Mouse (Mus musculus) lung, postnatal 10 days (tissue): ENCODE results near the gene Cyth1.
A peak's percentile ranks its signal among the peaks of the same experiment; 100 is the strongest.

ENCODE experiments used
- DNase-seq: peaks from one replicate; pipeline ENCODE4 v3.0.0; 2021

Gene Cyth1

DNA sequence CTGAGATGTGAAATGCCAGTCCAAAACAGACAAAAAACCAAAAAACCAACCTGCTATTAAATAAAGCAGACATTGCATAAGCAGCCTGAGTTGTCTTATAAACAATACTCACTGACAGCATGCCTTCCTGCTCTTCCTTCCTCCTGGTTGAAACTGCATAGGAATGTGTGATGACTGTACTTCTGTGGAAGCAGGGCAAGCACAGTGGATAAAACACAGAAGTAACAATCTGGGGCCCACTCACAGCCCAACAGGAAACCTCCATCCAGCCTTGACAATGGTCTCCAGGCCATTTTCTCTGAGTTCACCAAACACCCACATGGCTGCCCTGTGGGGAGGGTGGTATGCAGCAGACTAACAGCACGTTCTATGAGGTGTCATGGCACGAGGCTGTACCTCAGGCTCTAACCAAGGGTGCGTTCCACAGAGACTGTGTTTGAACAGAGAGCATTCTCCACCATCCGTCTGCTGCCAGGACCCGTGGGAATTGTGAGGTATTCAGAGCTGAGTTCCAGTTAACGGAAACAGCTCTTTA is 26.0 kb downstream of the Cyth1 start:
- DNase-seq = no peak

DNA sequence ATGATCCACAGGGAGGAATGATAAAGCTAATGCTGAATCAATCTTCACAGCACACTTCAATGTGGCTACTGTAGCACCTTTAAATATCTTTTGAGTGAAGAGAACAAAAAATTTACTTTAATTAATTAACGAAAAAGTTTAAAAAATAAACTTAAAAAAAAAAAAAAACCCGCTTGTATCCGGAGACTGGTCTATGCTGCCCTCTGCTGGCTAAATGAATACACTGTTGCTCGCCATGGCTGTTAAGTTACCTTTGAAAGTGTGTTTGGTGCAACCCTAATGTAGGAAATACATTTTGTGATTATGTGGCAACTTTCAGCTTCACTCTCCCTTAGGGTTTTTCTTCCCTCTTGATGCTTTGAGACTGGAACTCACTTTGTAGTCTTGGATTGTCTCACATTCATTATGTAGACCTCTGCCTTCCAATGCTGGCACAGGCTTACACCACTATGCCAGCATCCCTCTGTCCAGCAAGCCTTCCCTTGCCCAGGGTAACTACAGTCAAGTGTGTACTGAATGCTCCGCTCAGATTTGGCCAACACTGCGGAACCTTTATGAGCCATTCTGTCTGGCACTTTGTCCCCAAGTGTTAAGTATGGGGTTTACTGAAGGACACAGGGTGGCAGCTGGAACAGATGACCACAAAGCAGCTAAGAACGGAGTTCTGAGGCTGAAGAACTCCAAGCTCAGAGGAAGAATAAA is 27.7 kb downstream of the Cyth1 start:
- DNase-seq = peak; percentile 78

DNA sequence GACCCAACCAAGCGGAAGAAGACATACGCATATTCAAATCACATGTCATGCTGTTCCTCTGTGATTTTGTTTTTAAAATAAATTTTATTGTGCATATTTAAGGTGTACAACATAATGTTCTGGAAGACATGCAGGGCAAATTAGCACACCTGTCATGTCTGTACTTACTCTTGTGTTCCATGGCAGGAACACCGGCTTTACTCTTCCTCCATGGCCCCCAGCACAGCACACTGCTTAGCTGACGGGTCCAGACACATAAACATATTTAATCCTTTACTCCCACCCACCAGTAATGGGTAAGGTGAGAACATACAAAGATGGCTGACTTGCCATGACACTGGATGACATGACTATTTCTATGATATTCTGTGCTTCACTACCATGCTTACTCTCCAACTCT is 29.3 kb downstream of the Cyth1 start:
- no peak for DNase-seq

DNA sequence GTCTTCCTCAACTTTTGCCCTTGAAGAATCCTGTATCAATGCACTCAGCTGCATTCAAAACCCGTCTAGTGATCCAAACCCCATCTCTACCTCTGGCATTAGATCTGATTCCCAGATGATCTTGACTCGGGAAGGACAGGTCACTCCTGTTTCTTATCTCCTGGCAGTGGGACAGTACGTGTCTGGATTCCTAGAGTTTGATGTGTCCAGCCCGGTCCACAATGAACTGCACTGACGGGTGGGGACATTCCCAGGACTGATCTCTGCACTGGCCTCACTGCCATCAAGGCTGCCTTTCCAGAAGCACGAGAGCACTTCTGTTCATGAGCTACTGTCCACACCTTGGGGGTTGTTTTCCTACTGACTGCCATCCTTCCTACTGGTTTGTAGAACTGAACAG is 31.9 kb downstream of the Cyth1 start:
- no peak for DNase-seq

DNA sequence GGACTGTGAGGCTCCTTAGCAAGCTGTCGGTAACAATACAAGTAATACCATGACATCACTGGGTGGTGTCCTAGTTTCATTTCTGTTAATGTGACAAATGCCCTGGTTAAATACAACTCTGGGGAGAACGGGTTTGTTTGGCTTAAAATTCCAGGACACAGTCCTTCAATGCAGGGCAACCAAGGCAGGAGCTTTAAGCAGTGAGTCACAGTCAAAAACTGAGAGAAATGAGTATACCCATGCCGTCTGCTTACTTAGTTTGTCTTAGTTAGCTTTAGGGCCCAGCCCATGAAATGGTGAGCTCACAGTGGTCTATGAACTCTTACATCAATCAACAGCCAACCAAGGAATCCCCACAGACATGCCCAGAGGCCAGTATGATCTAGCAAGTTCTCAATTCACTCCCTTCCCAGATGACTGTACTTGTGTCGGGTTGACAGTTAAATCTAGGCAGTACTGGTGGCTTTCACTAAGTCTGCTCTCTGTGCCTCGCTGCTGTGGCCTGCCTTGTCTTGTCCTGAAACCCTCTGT is 32.4 kb downstream of the Cyth1 start:
- DNase-seq = no peak

DNA sequence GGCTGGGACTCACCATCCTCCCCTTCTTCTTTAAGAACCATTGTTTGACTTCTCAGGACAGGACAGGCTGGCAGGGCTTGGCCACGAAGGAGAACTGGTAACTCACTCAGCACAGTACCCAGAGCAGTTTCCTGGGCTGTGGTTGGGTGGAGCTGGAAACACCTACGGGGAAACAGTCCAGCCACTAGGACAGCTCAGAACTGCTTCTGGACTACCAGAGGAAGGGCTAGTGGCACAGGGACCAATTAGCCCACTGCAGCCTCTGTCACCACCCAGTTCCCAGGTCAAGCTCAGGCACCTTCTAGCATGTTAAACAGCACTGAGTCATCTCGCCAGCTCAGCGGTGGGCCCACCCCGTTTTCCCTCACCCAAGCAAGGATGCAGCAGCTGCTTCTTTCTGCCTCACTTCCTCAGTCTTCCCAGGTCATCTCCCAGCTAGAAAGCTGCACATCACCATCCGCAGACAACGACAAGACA is 35.7 kb downstream of the Cyth1 start:
- no peak for DNase-seq

DNA sequence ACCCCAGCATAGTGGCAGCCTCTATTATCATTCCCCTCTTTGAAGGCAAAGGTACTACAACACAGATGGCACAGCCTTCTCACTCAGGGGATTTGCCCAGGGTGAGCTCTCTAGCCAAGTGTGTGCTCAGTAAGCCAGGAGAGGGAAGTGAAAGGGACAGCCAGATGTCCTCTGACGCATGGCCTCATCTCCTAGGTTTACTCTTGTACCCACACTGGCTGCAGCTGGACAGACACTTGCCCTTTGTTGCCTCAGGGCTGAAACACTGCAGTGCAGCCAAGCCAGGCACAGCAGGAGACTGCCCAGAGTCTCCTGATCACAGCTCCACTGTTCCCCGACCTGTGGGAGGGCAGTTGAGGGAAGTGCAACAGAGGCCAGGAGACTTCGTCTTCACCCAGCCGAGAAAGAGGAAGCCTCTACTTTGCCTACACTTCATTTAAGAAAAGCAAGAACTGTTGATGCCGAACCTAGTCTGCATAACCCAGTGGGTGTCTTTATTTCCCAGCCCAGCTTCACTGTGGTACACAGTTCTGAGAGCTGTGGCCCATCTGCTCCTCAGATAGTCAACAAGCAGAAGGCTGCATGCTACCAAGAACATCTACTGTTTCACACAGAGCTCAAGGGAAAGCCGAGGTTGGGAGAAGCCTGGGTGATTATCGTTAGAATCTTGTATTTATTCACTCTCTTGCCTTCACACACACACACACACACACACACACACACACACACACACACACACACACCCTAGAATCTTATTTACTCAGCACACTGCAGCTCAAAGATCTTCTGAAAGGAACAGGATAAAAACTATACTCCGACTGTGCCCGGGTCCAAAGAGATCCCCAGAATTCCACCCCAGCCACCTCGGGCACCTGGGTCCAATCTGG is 36.4 kb downstream of the Cyth1 start:
- DNase-seq = no peak

DNA sequence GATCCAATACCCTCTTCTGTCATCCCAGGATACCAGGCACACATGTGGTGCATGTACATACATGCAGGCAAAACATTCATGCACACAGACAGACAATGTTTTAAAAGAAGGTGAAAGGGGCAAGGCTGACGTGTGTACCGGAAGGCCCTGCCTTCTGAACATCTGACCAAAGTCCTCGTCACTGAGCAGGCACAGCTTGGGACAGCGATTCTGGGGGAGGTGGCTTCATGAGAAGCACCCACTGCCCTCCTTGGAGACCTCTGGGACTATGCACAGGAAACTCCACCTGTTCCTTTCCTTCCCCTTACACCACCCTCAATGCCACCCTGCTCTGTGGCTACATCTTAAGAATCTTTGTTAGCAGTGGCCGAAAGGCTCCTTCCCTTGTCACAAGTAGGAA is 37.4 kb downstream of the Cyth1 start:
- DNase-seq = peak; percentile 48

DNA sequence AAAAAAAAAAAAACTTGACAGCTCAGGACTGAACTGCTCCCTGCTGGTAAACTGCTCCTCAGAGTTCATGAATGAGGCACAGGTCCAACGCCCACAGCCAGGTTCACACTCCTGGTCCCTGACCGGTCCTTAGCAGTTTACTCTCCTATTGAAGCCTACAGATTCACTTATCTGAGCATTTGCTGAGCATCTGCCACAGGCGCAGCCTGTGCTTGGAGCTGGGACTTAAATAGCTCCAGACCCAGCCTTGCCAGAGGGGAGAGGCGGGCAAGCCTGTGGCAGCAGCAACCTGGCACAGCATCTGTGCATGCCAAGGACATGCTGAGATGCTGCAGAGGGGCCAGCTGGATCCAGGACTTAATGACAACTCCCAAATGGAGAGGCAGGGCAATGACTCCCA is 38.3 kb downstream of the Cyth1 start:
- DNase-seq = no peak

DNA sequence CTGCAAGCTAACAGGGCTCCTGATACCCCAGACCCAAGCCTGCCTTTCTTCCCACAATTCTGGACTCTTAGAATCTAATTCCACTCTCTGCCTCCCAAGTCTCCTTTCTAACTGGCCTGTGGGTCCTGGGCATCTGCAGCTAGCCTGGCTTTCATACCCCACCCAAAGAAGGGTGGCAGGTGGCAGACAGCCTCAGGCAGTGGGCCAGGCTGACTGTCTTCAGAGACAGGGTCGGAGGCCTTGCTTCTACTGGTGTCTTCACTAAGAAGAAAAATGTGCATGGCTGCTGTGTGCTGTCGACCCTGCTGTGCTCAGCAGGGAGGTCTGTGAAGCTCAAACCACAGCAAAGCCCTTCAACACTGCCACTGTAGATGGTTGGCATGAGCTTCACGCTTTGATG is 39.0 kb downstream of the Cyth1 start:
- no peak for DNase-seq

DNA sequence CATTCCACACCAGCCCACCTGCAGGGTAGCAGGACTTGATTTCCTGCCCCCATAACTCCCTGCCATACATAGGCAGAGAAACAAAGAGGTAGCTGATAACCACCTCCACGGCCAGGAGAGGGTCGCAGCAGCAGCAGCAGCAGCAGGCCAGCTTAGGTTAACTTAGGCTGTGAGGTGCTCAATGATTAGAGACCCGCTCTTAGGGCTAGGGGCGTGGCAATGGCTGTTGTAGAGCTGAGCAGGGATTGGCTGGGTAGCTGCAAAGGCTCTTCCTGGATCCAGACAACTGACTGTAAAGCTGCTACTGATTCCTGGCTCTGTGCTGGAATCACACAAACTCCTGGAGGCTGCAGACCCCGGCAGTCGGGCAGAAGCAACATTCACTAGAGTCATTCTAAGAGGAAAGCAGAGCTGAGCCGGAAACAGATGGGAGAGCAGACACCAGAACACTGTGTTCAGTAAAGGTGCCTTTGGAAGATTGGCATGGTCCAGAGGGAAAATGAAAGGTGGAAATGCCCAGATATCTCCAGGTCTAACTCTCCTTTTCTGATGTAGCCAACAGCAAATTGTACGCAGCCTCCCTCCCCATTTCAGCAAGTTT is 39.6 kb downstream of the Cyth1 start:
- no peak for DNase-seq

DNA sequence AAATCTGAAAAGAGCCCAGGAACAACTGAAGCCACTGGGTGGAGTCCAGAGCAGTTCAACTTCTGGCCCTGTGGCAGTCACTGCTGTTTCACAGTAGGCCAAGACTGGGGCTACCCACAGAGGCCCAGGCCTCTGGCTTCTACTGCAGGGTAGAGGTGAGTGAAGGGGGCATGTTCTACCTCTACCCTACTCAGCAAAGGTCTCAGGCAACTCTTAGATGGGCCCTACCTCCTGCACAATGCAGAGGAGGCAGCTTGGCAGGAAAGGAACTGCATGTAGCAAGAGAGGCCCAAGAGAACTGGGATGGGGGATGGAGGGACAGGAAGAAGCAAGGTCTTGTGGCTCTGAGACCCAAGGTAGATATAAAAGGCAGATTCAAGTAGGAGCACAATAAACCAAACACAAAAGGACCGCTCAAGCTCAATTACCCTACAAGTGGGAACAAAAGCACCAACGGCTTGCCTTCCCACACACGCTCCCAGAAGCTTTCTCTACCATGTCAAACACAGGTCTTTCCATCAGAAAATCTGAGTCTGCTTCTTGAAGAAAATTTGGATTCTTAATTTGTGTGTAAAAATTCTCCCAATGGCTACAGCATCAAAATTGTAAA is 40.9 kb downstream of the Cyth1 start:
- no peak for DNase-seq

DNA sequence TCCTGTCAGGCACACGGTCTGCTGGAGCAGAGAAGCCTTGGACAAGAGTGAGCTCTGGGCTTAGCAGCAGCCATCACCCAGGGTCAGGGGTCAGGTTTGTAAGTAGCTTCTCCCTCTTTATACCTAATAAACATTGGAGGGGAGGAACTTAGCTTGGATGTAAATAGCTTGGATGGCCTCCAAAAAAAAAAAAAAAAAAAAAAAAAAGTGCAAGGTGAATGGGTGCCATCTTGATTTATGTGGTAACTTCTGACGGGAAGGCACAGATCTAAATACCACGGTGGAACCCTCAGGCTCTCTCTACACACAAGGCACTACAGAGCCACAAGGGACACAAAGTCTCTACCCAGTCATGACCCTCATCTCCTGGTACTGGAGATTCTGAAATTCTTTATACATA is 42.1 kb downstream of the Cyth1 start:
- no peak for DNase-seq

DNA sequence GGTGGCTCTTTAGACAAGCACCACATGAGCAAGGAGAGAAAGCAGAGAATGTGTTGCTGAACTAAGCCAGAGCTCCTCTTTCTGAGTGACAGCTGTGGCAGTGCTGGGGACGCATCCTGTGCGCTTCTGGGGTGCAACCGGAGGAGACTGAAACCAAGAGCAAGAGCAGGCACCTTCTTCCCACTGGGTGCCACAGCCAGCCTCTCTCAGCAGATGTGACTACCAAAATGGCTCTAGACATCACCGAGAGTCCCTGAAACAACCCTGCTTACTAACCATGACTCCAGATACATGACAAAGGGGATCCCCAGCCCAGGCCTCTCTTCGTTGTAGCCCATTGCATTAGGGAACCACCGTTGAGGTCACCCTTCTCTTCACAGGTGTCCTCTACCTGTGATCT is 44.9 kb downstream of the Cyth1 start:
- DNase-seq = no peak

DNA sequence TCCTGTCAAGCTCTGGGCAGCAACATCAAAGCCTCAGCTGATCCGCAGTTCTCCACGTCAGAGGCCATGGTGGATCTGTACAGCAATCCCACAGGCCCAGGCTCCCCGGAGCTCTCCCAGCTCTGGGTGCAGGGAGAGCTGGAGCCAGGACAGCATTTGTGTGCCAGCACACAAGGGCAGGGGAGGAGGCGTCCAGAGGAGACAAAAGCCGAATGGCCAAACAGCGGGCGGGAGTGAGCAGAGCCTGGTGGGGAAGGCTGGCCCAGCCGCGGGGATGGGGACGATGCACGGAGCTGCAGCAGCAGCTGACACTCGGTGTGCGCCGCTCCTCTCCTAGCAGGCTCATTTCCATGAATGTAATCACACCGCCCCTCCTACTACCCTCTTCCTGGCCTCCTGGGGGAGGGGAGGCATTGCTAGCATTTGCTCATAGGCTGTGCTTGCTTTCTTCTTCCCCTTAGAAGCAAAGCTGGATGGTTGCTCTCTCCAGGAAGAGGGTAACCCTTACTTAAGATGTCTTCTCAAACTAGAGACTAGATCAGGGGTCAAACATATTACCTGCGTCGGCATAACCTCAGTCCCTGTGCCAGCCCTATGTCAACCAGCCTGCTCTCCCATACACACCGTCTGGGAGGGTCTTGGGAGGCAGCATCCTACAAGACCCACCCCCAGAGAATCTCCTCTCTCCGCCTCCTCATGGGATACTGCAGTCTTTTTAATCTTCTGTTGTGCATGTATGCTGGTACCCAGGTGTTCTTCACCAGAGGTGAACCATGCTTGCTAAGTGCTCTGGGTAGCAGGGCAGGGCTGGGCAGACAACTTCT is 45.8 kb downstream of the Cyth1 start:
- DNase-seq = peak; percentile 82

DNA sequence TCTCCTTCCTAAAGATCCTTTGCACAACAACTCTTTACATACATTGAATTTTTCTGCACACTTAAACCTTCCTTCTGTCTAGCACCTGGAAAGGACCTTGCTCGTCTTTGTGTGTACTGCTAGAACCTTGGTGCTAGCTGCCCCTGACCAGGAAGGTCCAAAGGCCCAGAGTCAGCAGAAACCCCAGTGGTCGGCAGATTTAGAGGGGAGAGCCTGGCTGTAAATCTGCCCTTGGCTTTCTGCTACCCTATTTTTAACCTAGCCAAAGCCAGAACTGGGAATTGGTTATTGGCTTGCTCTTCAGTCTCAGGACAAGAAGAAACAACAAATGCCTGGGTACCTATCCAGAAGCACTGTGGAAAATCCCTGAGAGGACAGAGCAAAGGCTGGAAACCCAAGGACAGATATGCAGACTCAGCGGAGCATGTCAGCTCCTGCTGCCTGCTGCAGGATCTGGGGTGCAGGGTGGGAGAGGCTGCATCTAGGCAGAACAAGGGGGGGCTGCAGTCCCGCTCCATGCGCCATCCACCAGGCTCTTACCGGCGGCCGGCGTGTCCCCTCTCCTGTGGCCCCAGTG is 46.5 kb downstream of the Cyth1 start:
- DNase-seq = no peak

DNA sequence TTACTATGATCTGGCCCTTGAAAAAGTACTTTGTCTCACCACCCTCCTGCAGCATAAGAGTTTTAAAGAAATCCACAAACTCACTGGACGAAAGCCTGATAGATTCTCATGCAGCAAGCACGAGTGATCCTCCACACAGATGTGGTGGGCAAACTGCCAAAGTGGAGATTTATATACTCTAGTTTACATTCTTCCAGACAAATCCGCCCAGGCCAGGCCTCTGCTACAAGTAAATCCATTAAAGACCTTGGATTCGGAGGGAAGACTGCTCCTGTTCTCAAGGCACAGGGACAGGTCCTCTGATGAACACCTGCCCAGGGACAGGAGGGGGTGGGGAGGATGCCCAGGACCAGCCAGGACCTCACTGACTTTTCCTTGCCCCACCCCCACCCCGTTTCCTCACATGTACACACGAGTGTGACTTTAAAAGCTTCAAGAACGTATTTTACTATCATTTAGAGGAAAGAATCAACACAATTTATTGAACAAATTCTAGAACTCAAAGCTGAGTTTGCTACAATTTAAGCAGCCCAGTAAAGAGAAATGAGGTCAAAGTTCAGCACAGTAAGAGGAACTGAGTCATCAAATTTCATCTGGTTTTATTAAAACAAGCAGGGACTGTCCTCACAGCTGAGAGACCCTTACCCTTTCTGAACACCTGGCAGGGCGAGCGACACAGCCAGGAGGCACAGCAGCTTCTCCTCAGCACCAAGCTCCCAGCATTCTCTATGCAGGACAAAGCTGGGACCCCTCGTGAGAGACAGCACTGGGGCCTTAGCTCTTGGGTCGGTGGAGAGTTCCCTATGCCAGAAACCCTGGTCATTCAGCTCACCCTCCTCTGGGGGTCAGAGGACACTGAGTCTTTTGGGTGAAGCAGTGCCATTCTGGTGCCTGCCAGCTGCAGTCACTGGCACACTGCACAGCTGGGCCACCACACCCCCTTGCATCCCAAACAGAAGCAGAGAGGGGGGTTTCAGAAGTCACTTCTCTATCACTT is 47.3 kb downstream of the Cyth1 start:
- DNase-seq = no peak

DNA sequence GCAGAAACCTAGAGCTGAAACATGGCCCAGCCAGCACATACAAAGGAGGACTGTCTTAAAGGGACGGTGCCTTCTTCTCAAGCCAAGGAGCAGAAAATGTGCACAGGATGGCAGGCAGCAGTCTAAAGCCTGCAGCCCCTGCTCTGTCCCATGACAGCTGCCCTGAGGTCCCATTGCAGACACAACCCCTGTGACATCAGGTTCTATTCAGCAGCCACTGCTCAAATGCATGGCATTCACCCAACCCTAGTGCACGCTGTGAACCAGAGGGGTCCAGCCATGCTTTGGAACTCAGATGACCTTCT is 50.1 kb downstream of the Cyth1 start:
- no peak for DNase-seq

DNA sequence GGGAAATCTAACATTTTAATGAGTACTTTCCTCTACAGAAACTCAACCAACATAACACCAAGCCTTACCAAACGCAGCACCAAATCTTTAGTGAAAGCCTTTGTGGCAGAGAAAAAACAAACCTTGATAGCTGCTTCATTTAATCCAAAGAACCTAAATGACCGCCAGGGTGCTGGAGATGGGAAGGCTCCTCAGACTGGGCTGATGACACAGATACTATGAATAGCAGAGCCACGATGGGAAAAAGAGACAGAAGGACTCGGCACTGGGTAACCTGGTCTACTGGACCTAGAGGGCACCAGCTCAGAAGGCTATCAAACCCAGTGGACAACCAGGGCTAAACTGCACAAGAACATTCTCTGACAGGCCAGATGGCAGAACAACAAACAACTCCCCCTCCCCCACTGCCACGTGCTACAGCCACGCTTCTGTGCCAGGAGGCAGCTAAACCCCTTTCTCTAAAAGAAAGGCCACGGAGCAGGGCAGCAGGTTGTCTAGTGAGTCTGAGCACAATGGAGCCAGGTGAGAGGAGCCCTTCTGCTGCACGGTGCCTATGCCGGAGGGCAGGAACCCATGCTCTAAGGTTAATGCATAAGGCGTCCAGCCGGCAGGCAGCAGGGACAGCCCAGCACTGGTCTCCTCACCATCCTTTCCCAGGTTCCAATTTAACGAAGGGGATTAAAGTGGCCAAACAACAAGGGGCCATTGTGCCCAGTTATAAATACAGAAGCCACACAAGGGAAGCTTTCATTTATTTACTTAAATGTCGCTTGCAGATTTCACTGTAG is 50.7 kb downstream of the Cyth1 start:
- peak; percentile 76 for DNase-seq
